Mouse (Mus musculus): ENCODE measurements around the gene Nosip.

GRCm38 (mm10) chr7:45112529-45112928 is 50.3 kb downstream of the Nosip start:
- TF ChIP-seq CTCF (IDR thresholded peaks at IDR 0.05; ENCODE audit: low read depth) (no peak), EP300 (IDR thresholded peaks at IDR 0.05; ENCODE audit: low read depth) (no peak)
